8 mouse cellular contexts compared by ENCODE assay signal in the genomic region with DNA sequence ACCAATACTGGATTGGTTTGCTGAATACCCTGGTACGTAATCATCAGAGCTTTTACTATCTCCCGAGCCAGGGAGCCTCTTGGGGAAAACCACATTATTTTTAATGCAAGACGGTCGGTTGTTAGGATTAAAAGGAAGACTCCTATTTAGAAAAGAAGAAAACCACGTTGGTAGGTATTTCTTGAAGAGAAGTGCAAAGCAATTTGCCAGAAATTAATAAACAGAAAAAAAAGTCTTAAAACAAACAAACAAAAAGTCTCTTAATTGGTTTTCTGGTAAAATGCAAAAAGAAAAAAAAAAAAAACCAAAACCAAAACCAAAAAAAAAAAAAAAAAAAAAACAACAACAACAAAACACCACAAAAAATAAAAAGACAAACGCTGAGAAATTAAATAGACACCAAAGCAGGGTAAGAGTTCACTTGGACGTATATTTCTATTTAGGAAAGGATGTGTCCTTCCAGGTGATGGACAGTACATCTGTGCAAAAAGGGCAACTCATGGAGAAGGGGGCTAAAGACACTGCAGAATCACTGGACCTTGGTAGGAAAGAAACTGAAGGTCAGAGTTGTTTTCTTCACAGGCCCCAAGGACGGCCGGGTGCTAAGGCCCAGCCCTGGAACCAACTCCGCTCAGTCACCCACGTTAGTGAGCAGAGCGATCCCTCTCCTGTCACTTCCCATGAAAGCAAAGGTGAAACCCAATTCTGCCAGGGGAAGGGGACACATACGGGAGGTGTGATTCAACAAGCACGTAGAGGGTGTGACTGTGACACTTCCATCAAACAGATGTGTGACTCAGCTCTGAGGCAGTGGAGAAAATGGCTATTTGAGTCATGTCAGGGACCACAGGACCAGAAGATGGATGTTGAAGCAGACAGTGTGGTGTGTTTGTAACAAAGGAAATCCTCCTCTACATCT. TPM values are rescaled to one million over a fixed set of nuclear protein-coding genes. Genes with fewer than 3 reads are reported as not detected.
DNase-seq lines count a peak whose midpoint lies in the region; ATAC-seq and TF ChIP-seq lines count a peak whose summit lies in the region.

No protein-coding gene starts in this region.

- peak overlapping the region; percentile 41 for H3K4me2 ChIP-seq in intestine, embryonic 16.5 days (ENCODE audit: low read depth, low read length)
- H3K4me2 ChIP-seq in stomach, embryonic 16.5 days (ENCODE audit: low read depth, low read length) = peak overlapping the region; percentile 44

- H3K27ac ChIP-seq in gastrocnemius, adult 2 months = peak overlapping the region; percentile 83
- peak overlapping the region; percentile 71 for H3K27ac ChIP-seq in testis, adult 2 months (ENCODE audit: control insufficient read depth, insufficient read depth, low read depth, low read length)
- peak overlapping the region; percentile 29; the same call in 1 of the 2 replicates for H3K27ac ChIP-seq in intestine, embryonic 16.5 days (ENCODE audit: low read length)
- H3K27ac ChIP-seq in stomach, embryonic 16.5 days (ENCODE audit: low read length) = peak overlapping the region; percentile 70

- H3K4me1 ChIP-seq in testis, adult 2 months (ENCODE audit: control insufficient read depth, insufficient read depth, low read length) = no peaks in the 10 kb centered on the region
- peaks cover 3% of the 10 kb centered on the region; the same call in 1 of the 2 replicates for H3K4me1 ChIP-seq in intestine, embryonic 16.5 days (ENCODE audit: control insufficient read depth, insufficient read depth, low read length)
- H3K4me1 ChIP-seq in stomach, embryonic 16.5 days (ENCODE audit: control insufficient read depth, insufficient read depth, low read length) = peaks cover 20% of the 10 kb centered on the region

- peak overlapping the region; percentile 51; the same call in 1 of the 2 replicates for H3K9ac ChIP-seq in intestine, embryonic 16.5 days (ENCODE audit: low read depth, low read length)
- peak overlapping the region; percentile 30 for H3K9ac ChIP-seq in stomach, embryonic 16.5 days (ENCODE audit: low read length)

- no peak for DNase-seq in gastrocnemius, adult 2 months
- no peak for DNase-seq in gastrocnemius, adult 8-10 months (ENCODE audit: low spot score in 2 of 2)
- no peak for DNase-seq in testis, postnatal 10 days (ENCODE audit: low spot score)
- DNase-seq in embryo, embryonic 9.5 days (ENCODE audit: extremely low spot score) = no peak
- DNase-seq in gastrocnemius, postnatal 4 days (ENCODE audit: low spot score in 2 of 2) = no peak

- WGBS in intestine, embryonic 16.5 days = 69% methylated on average over 14 of the region's 14 CpGs
- WGBS in stomach, embryonic 16.5 days = 68% methylated on average over 14 of the region's 14 CpGs

- H3K36me3 ChIP-seq in testis, adult 2 months (ENCODE audit: control insufficient read depth, insufficient read depth, low read length) = no peaks in the 10 kb centered on the region
- H3K36me3 ChIP-seq in intestine, embryonic 16.5 days (ENCODE audit: control insufficient read depth, insufficient read depth, low read length) = 0 out of 2 replicates have a peak, but pooled peaks cover 3% of the 10 kb centered on the region
- no peaks in the 10 kb centered on the region; the same call in 1 of the 2 replicates for H3K36me3 ChIP-seq in stomach, embryonic 16.5 days (ENCODE audit: control insufficient read depth, insufficient read depth, low read length)

- H3K9me3 ChIP-seq in intestine, embryonic 16.5 days (ENCODE audit: control insufficient read depth, low read length) = no peaks in the 10 kb centered on the region
- no peaks in the 10 kb centered on the region for H3K9me3 ChIP-seq in stomach, embryonic 16.5 days (replicated peaks; ENCODE audit: control insufficient read depth, low read length)

- H3K4me3 ChIP-seq in gastrocnemius, adult 2 months = peak overlapping the region; percentile 65
- no peak overlapping the region for H3K4me3 ChIP-seq in testis, adult 2 months (ENCODE audit: control insufficient read depth, low read depth, low read length)
- H3K4me3 ChIP-seq in intestine, embryonic 16.5 days (ENCODE audit: low read length) = peak overlapping the region; percentile 29; the same call in 1 of the 2 replicates
- peak overlapping the region; percentile 25; the same call in 1 of the 2 replicates for H3K4me3 ChIP-seq in stomach, embryonic 16.5 days (replicated peaks; ENCODE audit: low read length)

- H3K27me3 ChIP-seq in testis, adult 2 months (ENCODE audit: control insufficient read depth, insufficient read depth, low read length) = no peaks in the 10 kb centered on the region
- H3K27me3 ChIP-seq in intestine, embryonic 16.5 days (replicated peaks; ENCODE audit: control insufficient read depth, insufficient read depth, low read length) = no peaks in the 10 kb centered on the region
- no peaks in the 10 kb centered on the region for H3K27me3 ChIP-seq in stomach, embryonic 16.5 days (ENCODE audit: control insufficient read depth, insufficient read depth, low read length)

- no peak for ATAC-seq in intestine, embryonic 16.5 days
- no peak for ATAC-seq in stomach, embryonic 16.5 days (ENCODE audit: insufficient read depth, low FRiP score)

- intact Hi-C loops in gastrocnemius, adult 2 months (cut with DNase I) = no loop called here

- no peak for TF ChIP-seq CTCF in gastrocnemius, adult 2 months (IDR thresholded peaks at IDR 0.05)
- TF ChIP-seq CTCF in testis, adult 2 months (IDR thresholded peaks at IDR 0.05; ENCODE audit: control insufficient read depth, insufficient read depth, insufficient replicate concordance, low read depth, low read length) = no peak

- TF ChIP-seq POLR2A in testis, adult 2 months (IDR thresholded peaks at IDR 0.05; ENCODE audit: control insufficient read depth, low read depth, low read length) = no peak

RNA-seq across cellular contexts. Expression of a gene that starts 38.9 kb away (rescaled TPM):
- total RNA-seq in gastrocnemius, adult 2 months (2021) = 10 to 100 TPM; 22.9 to 33.8 TPM
- 10 to 100 TPM; 32.6 to 33.9 (median 32.9) TPM for total RNA-seq in gastrocnemius, adult 8-10 months (2022)
- polyA plus RNA-seq in testis, adult 2 months (2012; rRNA removed) = 2.2 and 2.4 TPM in 2 replicates
- 20.3 and 20.6 TPM in 2 replicates for polyA plus RNA-seq in intestine, embryonic 16.5 days (2015; fragmentation: Nextera tagmentation; extraction: Ambion mirVana)
- polyA plus RNA-seq in stomach, embryonic 16.5 days (2015; fragmentation: Nextera tagmentation; extraction: Ambion mirVana) = 19.4 and 21.2 TPM in 2 replicates
- 10 to 100 TPM; 15.9 to 20.1 TPM for total RNA-seq in gastrocnemius, postnatal 4 days (2021)

Comparison
In these comparisons a context has a peak if more than half of its experiments do, and no peak if none do; other contexts are left out.
1. H3K27ac ChIP-seq: peak in every context shown above with its lines; median percentile 83 in gastrocnemius, adult 2 months; 71 in testis, adult 2 months; 70 in stomach, embryonic 16.5 days; 29 in intestine, embryonic 16.5 days.